Mouse (Mus musculus) A20 (cell line): ENCODE results near the gene Ebi3.
"Not testable (repeated sequence)": the region's sequence is repeated elsewhere in the genome, so short reads cannot be mapped to it uniquely, and the experiment has no call there.

ENCODE experiments used
- DNase-seq: peaks from one replicate; pipeline ENCODE4 v3.0.0-alpha.2; 2011; ENCODE audit warnings: low read depth, low spot score

The Ebi3 gene

GRCm38 (mm10) chr17:55952447-55953027 lies at the start of gene Ebi3:
Gene Ebi3 (plus strand): TSS chr17:55952640.
- peak; percentile 77 for DNase-seq

- no peak for DNase-seq
Observed at GRCm38 (mm10) chr17:55903087-55903486, 49.4 kb upstream of the Ebi3 start.

DNA sequence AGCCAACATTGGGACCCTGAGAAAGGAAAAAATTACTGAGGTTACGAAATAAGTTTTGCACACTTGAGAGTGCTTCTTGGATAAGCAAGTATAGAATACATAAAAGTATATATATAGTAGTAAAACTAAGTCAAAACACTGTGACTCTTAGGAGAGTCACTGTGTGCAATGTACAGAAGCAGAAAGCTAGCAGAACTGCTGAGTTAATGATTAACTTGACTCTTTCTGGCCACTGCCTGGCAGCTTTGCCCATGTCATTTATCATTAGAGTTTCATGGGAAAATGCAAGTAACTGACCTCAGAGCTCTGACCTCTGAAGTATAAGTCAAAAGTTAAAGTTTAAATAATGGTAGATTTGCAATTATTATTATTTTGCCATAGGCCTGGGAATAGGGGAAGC lies 48.8 kb upstream of the Ebi3 start:
- DNase-seq, result no peak

DNA sequence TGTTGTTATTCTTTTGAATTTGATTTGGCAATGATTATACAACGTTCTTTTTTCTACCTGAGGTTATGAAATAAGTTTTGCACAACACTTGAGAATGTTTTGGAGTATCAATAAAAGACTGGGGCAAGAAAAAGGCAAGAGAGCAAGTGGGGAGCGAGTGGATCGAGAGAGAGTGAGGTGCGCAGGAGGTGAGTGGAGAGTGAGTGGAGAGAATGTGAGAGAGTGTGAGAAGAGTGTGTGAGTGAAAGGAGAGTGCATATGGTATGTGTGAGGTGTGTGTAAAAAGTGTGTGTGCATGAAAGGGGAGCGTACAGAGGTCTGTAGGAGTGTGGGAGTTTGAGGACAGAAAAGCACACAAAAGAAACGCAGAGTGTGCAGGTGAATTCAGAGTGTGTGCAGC lies 48.3 kb upstream of the Ebi3 start:
- DNase-seq, result no peak

DNA sequence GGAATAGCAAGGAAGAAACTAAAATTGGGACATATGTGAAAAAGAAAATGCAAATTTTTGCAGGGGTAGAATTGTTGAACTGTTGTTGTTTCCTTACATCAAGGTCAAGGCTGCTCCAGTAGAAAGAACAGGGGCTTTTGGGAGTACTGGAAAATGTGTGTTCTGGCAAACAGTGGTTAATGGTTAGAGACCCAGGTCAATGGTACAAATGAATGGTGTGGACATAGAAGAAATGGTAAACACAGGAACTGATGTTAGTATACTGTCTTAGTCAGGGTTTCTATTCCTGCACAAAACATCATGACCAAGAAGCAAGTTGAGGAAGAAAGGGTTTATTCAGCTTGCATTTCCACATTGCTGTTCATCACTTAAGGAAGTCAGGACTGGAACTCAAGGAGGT lies 45.8 kb upstream of the Ebi3 start:
- DNase-seq, result no peak

GRCm38 (mm10) chr17:55931553-55932502 lies 20.6 kb upstream of the Ebi3 start:
- DNase-seq, result peak; percentile 87

DNA sequence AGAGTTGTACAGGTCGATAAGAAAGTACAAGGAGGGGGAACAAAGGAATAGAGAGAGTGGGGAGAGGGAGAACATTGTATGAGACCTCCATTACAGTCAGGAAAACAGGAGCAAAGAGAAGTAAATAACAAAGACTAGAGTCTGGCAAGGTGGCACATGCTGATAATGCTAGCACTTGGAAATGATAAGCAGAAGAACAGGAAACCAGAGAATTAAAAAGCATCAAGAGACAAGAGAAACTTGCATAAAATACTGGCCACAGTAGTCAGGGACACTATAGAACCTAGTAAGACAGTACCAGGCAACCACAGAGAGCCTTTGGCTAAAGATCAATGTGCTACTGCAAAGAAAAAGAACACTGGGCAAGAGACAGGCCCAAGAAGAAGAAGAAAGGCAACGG lies 19.8 kb upstream of the Ebi3 start:
- DNase-seq, result no peak

DNA sequence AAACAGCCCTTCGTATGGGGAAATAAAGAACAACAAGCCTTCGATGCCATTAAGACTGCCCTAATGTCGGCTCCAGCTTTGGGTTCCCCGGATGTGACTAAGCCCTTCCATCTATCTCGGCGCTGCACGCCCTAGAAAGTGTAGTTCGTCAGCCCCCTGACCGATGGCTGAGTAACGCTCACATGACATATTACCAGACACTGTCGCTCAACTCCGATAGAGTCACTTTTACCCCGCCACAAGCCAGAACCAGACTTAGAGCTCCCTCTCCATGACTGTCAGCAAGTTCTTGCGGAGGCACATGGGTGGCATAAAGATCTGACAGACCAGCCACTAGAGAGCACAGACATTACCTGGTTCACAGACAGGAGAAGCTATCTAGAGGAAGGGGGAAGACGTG lies 19.2 kb upstream of the Ebi3 start:
- DNase-seq, result no peak

DNA sequence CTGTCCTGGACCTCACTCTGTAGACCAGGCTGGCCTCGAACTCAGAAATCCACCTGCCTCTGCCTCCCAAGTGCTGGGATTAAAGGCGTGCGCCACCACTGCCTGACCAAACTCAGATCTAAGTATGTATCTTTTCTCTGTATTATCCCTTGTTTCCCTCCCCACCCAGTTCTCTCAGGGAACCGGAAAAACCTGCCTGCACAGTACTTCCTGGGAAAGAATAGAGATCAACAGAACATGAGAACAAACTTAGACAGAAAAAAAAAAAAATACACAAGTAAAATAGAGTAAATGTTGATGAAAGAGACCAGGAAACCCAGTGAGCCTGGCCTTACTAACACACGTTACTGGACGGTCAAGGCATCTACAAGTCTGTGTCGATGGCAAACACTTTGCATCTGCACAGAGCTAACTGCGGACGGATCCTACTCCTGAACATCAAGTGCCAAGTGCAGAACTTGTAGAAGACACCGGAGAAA lies 8.0 kb upstream of the Ebi3 start:
- DNase-seq, result not testable (repeated sequence)

GRCm38 (mm10) chr17:55944866-55945682 lies 7.4 kb upstream of the Ebi3 start:
- DNase-seq, result peak; percentile 91

DNA sequence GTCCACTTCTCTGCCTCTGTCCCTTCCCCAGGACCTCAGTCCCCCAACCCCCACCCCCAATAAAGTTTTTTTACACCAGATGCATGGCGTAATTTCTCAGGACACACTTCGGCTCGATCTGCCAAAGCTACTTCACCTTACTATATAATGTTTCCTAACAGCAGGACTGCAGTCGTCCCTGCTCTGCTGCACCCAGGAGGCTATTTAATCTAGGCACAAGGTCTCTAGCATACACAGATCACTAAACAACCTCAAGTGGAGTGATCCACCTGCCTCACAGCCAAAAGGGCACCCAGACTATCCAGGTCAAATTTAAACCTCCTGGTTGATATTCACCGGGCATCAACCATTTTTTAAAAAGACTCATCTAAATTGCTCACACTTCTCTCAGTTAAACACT lies 6.7 kb upstream of the Ebi3 start:
- no peak for DNase-seq

GRCm38 (mm10) chr17:55948647-55949046 lies 3.8 kb upstream of the Ebi3 start:
- DNase-seq, result no peak

DNA sequence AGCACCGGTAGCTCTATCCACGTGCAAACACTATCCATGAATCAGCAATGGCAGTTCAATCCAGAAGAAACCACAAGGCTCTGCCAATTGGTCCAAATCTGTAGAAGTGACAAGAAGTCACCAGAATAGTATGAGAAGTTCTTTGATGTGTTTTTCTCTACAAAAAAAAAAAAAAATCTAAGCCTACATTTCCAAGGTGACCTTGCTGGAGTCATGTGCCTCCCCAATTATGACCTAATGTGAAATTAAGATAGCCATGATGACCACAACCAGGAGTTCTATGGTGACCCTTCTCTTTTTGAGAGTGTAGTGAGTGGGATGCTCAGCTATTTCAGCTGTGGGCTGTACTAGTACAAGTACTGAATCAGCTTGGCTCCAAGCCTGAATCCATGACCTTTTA lies 3.0 kb upstream of the Ebi3 start, which contains the start of gene Zfp119b:
TSS of gene Zfp119b (minus strand) at position 101 of the 400 bp plus-strand sequence.
- no peak for DNase-seq

- no peak for DNase-seq
Observed at GRCm38 (mm10) chr17:55950601-55951000, 1.8 kb upstream of the Ebi3 start.

- no peak for DNase-seq
Observed at GRCm38 (mm10) chr17:55952041-55952440, 399 bp upstream of the Ebi3 start.

- no peak for DNase-seq
Observed at GRCm38 (mm10) chr17:55953751-55954150, 1.3 kb downstream of the Ebi3 start.

DNA sequence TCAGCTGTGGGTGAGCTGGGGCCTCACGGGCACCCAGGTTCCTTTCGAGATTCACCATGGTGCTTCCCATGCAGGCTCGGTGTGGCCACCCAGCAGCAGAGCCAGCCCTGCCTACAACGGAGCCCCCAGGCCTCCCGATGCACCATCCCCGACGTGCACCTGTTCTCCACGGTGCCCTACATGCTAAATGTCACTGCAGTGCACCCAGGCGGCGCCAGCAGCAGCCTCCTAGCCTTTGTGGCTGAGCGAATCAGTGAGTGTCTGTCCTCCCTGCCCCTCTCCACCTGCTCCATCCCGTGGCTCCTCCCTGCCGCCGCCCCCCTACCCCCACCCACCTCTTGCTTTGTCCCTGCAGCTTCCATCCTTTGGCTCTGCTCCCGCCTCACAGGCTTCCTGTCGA lies 1.8 kb downstream of the Ebi3 start:
- DNase-seq, result no peak

- no peak for DNase-seq
Observed at GRCm38 (mm10) chr17:55956129-55956528, 3.7 kb downstream of the Ebi3 start.

DNA sequence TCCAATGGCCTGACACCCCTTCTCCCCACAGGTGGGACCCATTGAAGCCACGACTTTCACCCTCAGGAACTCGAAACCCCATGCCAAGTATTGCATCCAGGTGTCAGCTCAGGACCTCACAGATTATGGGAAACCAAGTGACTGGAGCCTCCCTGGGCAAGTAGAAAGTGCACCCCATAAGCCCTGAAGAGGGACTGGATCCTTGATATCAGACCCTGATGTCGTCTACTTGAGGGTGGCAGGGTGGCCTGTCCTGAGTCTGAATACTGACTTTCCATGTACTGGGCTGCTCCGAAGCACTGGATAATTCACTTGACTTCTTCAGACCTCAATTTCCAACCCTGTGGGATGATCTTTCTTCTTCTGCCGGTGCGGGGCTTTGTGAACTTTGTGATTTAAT lies 4.2 kb downstream of the Ebi3 start:
- no peak for DNase-seq

DNA sequence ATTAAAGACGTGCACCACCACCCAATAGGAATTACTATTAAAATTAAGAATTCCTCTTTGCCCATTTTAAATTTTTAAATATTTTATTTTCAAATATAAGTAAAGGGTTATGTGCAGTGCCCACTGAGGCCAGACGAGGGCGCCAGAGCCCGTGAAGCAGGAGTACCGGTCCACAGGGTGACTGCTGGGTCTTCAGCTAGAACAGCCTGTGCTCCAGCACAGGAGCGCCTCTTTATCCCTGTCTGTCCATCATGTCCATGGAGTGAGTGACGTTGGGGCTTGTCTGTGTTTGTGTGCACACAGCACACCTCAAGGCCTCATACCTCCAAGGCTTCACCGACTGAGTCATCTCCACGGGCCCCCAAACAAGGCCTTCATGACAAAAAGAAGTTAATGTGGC lies 4.7 kb downstream of the Ebi3 start:
- DNase-seq, result peak; percentile 80

- DNase-seq, result peak; percentile 45
Observed at GRCm38 (mm10) chr17:55957726-55958583, 5.5 kb downstream of the Ebi3 start.
